Mouse (Mus musculus) small intestine, adult 2 months (tissue): ENCODE results near the gene Usp24.

Experiments used
- CTCF ChIP-seq: fragments of 200-500 bp; IDR thresholded peaks from 2 replicates; pipeline ENCODE4 v1.5.1; 2012; ENCODE audit warnings: low read depth, mild to moderate bottlenecking, control low read depth, inconsistent platforms, low read length, moderate library complexity, mixed read lengths; ENCODE audit not compliant: insufficient replicate concordance, insufficient read length; ENCODE audit errors: extremely low read depth
- POLR2A ChIP-seq: fragments of 200-500 bp; IDR thresholded peaks from 2 replicates; pipeline ENCODE4 v1.6.1; 2012; ENCODE audit warnings: low read depth, mild to moderate bottlenecking, control low read depth, inconsistent platforms, low read length, moderate library complexity

GRCm38 (mm10) chr4:106424560-106424959 lies 108.5 kb downstream of the Usp24 start:
- no peak for TF ChIP-seq CTCF
- TF ChIP-seq POLR2A, result no peak
